Mouse (Mus musculus): Measurements from ENCODE around the gene Irf7. TPM values are rescaled to one million over a fixed set of nuclear protein-coding genes. Genes with fewer than 3 reads are reported as not detected.

Gene Irf7
- polyA plus RNA-seq, 1 experiment from 2014 or later = 1.6 TPM

DNA sequence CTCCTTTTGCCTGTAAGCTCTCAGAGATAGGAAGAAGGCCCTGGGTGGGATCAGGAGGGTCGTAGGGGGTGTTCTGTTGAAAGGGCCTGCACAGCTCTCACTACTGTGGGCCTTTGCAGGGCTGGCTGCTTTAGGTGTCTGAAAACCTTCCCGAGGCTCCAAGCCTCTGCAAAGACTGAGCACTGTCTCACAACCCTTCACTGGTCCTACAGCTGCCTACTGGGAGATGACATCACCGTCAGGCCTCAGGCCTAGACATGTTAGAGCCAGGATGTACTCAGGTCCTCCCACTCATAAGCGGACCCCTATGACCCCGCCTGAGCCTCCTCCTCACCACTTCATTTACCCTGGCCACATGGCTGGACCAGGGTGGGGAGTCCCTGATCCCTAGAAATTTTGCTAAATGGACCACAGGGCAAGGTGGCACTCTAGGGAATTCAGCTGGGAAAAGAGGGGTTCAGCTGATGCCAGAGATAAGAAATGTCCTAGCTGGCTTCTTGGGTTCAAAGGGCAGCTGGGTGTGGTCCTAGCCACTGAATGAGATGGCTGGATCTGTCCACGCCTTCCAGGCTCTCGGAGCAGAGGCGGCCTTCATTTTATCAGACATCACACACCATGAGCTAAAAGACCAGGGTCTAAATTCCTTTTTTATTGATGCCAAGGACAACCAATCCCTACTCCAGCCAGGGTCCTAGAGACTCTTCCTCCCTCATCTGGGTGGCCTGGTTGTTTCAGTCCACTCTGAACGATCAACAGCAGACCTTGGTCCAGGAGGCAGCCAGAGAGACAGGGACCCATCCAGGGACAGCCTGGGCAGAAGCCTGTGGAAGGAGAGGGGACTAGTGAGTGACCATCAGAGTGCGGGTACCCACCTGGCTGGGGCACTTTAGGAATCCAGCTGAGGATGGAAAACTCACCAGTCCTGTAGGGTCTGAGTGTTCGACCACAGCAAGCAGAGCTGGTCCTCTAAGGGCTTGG, 11.7 kb upstream of the Irf7 start:
- Histone ChIP-seq H3K9ac (0 out of 2 replicates have a peak overlapping the region, but pooled peaks have one; percentile 65), H3K27ac (no peak overlapping the region), H3K27me3 (ENCODE audit: control insufficient read depth, insufficient read depth, low read length) (no peaks in the 10 kb centered on the region), H3K9me3 (ENCODE audit: control insufficient read depth, low read length) (no peaks in the 10 kb centered on the region), H3K4me1 (replicated peaks; ENCODE audit: control insufficient read depth, insufficient read depth, low read length) (peaks cover 9% of the 10 kb centered on the region; the same call in 1 of the 2 replicates), H3K36me3 (replicated peaks; ENCODE audit: control insufficient read depth, insufficient read depth) (no peaks in the 10 kb centered on the region), H3K4me2 (replicated peaks) (peak overlapping the region; percentile 97), H3K4me3 (replicated peaks; ENCODE audit: low read length) (no peak overlapping the region)
- DNase-seq (ENCODE audit: low spot score) = no peak
- no peak for ATAC-seq (ENCODE audit: low FRiP score)
- 78% methylated on average over 11 of the region's 11 CpGs for whole genome bisulfite sequencing

DNA sequence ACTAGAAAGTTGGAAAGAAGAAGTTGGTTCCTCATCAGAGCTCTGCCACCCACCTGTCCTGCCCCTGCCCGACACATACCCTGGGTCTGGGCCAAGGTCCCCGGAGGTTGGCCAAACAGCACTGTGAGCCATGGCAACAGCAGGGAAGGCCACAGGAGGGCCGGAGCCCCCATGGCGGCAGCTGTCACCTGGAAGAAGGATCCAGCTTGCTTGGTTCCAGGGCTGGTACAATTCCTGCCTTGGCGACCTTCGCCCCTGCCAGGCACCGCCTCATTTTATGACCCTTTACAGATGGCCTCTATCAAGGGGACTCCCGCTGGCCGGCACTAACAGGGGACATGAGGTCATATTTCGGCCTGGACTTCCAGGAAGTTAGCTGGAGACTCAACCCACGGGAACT, 10.3 kb upstream of the Irf7 start, which contains the start of gene Cdhr5:
Gene Cdhr5 (minus strand): TSS at position 241 of the 400 bp plus-strand sequence.
- WGBS = 75% methylated on average over 11 of the region's 11 CpGs
- H3K4me2 ChIP-seq (replicated peaks) = no peak within 1 kb of the TSS
- no peak for ATAC-seq (ENCODE audit: low FRiP score)

GRCm38 (mm10) chr7:141275356-141275755, 9.1 kb upstream of the Irf7 start:
- no peaks in the 10 kb centered on the region for H3K27me3 ChIP-seq (ENCODE audit: control insufficient read depth, insufficient read depth, low read length)
- H3K27ac ChIP-seq = no peak overlapping the region
- peaks cover 9% of the 10 kb centered on the region; the same call in 1 of the 2 replicates for H3K4me1 ChIP-seq (replicated peaks; ENCODE audit: control insufficient read depth, insufficient read depth, low read length)
- no peak overlapping the region for H3K4me3 ChIP-seq (replicated peaks; ENCODE audit: low read length)
- ATAC-seq (ENCODE audit: low FRiP score) (no peak), DNase-seq (ENCODE audit: low spot score) (no peak)
- H3K4me2 ChIP-seq (replicated peaks) = no peak overlapping the region
- no peak overlapping the region for H3K9ac ChIP-seq
- no peaks in the 10 kb centered on the region for H3K9me3 ChIP-seq (ENCODE audit: control insufficient read depth, low read length)
- WGBS = 82% methylated on average over 9 of the region's 9 CpGs
- no peaks in the 10 kb centered on the region for H3K36me3 ChIP-seq (replicated peaks; ENCODE audit: control insufficient read depth, insufficient read depth)

More for the DNA sequence above, 10.3 kb upstream of the Irf7 start, which contains the start of gene Cdhr5:
- Histone ChIP-seq H3K9ac (no peak within 1 kb of the TSS), H3K27ac (no peak within 1 kb of the TSS), H3K9me3 (ENCODE audit: control insufficient read depth, low read length) (no peaks in the 10 kb centered on the region), H3K27me3 (ENCODE audit: control insufficient read depth, insufficient read depth, low read length) (no peaks in the 10 kb centered on the region), H3K36me3 (replicated peaks; ENCODE audit: control insufficient read depth, insufficient read depth) (no peaks in the 10 kb centered on the region), H3K4me1 (replicated peaks; ENCODE audit: control insufficient read depth, insufficient read depth, low read length) (peaks cover 9% of the 10 kb centered on the region; the same call in 1 of the 2 replicates), H3K4me3 (replicated peaks; ENCODE audit: low read length) (no peak within 1 kb of the TSS)
- DNase-seq (ENCODE audit: low spot score) = no peak

GRCm38 (mm10) chr7:141270631-141271030, 4.3 kb upstream of the Irf7 start:
- no peak for DNase-seq (ENCODE audit: low spot score)
- H3K4me3 ChIP-seq (replicated peaks; ENCODE audit: low read length) = no peak overlapping the region
- no peak overlapping the region for H3K9ac ChIP-seq
- 0 out of 2 replicates have a peak, but pooled peaks cover 5% of the 10 kb centered on the region for H3K4me1 ChIP-seq (replicated peaks; ENCODE audit: control insufficient read depth, insufficient read depth, low read length)
- H3K36me3 ChIP-seq (replicated peaks; ENCODE audit: control insufficient read depth, insufficient read depth) = no peaks in the 10 kb centered on the region
- H3K27me3 ChIP-seq (ENCODE audit: control insufficient read depth, insufficient read depth, low read length) = no peaks in the 10 kb centered on the region
- no peak overlapping the region for H3K27ac ChIP-seq
- no peak overlapping the region for H3K4me2 ChIP-seq (replicated peaks)
- no peak for ATAC-seq (ENCODE audit: low FRiP score)
- 85% methylated on average over 3 of the region's 3 CpGs for WGBS
- H3K9me3 ChIP-seq (ENCODE audit: control insufficient read depth, low read length) = no peaks in the 10 kb centered on the region

GRCm38 (mm10) chr7:141269273-141269545, 2.9 kb upstream of the Irf7 start:
- WGBS = 84% methylated on average over 14 of the region's 14 CpGs

GRCm38 (mm10) chr7:141268466-141269272, 2.4 kb upstream of the Irf7 start:
- H3K9ac ChIP-seq = no peak overlapping the region

More at GRCm38 (mm10) chr7:141269273-141269545, 2.9 kb upstream of the Irf7 start:
- Histone ChIP-seq H3K9ac (no peak overlapping the region), H3K4me3 (replicated peaks; ENCODE audit: low read length) (no peak overlapping the region), H3K4me1 (replicated peaks; ENCODE audit: control insufficient read depth, insufficient read depth, low read length) (0 out of 2 replicates have a peak, but pooled peaks cover 7% of the 10 kb centered on the region), H3K4me2 (replicated peaks) (no peak overlapping the region), H3K9me3 (ENCODE audit: control insufficient read depth, low read length) (no peaks in the 10 kb centered on the region), H3K36me3 (replicated peaks; ENCODE audit: control insufficient read depth, insufficient read depth) (peaks cover 3% of the 10 kb centered on the region), H3K27ac (no peak overlapping the region), H3K27me3 (ENCODE audit: control insufficient read depth, insufficient read depth, low read length) (no peaks in the 10 kb centered on the region)
- no peak for ATAC-seq (ENCODE audit: low FRiP score)
- DNase-seq (ENCODE audit: low spot score) = no peak

GRCm38 (mm10) chr7:141265411-141265738, 906 bp downstream of the Irf7 start:
- Histone ChIP-seq H3K27ac (no peak overlapping the region), H3K4me3 (replicated peaks; ENCODE audit: low read length) (no peak overlapping the region), H3K4me2 (replicated peaks) (peak overlapping the region; percentile 49), H3K9ac (peak overlapping the region; percentile 33; the same call in 1 of the 2 replicates), H3K36me3 (replicated peaks; ENCODE audit: control insufficient read depth, insufficient read depth) (peaks cover 42% of the 10 kb centered on the region), H3K4me1 (replicated peaks; ENCODE audit: control insufficient read depth, insufficient read depth, low read length) (0 out of 2 replicates have a peak, but pooled peaks cover 7% of the 10 kb centered on the region), H3K27me3 (ENCODE audit: control insufficient read depth, insufficient read depth, low read length) (no peaks in the 10 kb centered on the region), H3K9me3 (ENCODE audit: control insufficient read depth, low read length) (no peaks in the 10 kb centered on the region)
- WGBS = 37% methylated on average over 11 of the region's 11 CpGs
- ATAC-seq (ENCODE audit: low FRiP score) (no peak), DNase-seq (ENCODE audit: low spot score) (no peak)

More at GRCm38 (mm10) chr7:141268466-141269272, 2.4 kb upstream of the Irf7 start:
- no peak overlapping the region for H3K27ac ChIP-seq
- ATAC-seq (ENCODE audit: low FRiP score) (no peak), DNase-seq (ENCODE audit: low spot score) (no peak)
- H3K9me3 ChIP-seq (ENCODE audit: control insufficient read depth, low read length) = no peaks in the 10 kb centered on the region
- no peak overlapping the region for H3K4me3 ChIP-seq (replicated peaks; ENCODE audit: low read length)
- H3K4me1 ChIP-seq (replicated peaks; ENCODE audit: control insufficient read depth, insufficient read depth, low read length) = 0 out of 2 replicates have a peak, but pooled peaks cover 7% of the 10 kb centered on the region
- no peaks in the 10 kb centered on the region for H3K27me3 ChIP-seq (ENCODE audit: control insufficient read depth, insufficient read depth, low read length)
- WGBS = 77% methylated on average over 24 of the region's 24 CpGs
- H3K36me3 ChIP-seq (replicated peaks; ENCODE audit: control insufficient read depth, insufficient read depth) = peaks cover 9% of the 10 kb centered on the region
- no peak overlapping the region for H3K4me2 ChIP-seq (replicated peaks)

GRCm38 (mm10) chr7:141264761-141265410, 1.4 kb downstream of the Irf7 start:
- Histone ChIP-seq H3K27ac (no peak overlapping the region), H3K27me3 (ENCODE audit: control insufficient read depth, insufficient read depth, low read length) (no peaks in the 10 kb centered on the region), H3K4me1 (replicated peaks; ENCODE audit: control insufficient read depth, insufficient read depth, low read length) (0 out of 2 replicates have a peak, but pooled peaks cover 7% of the 10 kb centered on the region), H3K4me3 (replicated peaks; ENCODE audit: low read length) (no peak overlapping the region), H3K4me2 (replicated peaks) (no peak overlapping the region), H3K9me3 (ENCODE audit: control insufficient read depth, low read length) (no peaks in the 10 kb centered on the region), H3K9ac (no peak overlapping the region), H3K36me3 (replicated peaks; ENCODE audit: control insufficient read depth, insufficient read depth) (peaks cover 47% of the 10 kb centered on the region)
- ATAC-seq (ENCODE audit: low FRiP score) (0 out of 2 replicates have a peak, but pooled peaks have one; percentile 60), DNase-seq (ENCODE audit: low spot score) (no peak)
- WGBS = 40% methylated on average over 12 of the region's 12 CpGs
